Mouse (Mus musculus): ENCODE data around the gene Shisa2.

Shisa2 gene

GRCm38 (mm10) chr14:59632067-59632466 lies 7.0 kb downstream of the Shisa2 start:
- DNase-seq (ENCODE audit: low spot score in 2 of 2), result no peak

DNA sequence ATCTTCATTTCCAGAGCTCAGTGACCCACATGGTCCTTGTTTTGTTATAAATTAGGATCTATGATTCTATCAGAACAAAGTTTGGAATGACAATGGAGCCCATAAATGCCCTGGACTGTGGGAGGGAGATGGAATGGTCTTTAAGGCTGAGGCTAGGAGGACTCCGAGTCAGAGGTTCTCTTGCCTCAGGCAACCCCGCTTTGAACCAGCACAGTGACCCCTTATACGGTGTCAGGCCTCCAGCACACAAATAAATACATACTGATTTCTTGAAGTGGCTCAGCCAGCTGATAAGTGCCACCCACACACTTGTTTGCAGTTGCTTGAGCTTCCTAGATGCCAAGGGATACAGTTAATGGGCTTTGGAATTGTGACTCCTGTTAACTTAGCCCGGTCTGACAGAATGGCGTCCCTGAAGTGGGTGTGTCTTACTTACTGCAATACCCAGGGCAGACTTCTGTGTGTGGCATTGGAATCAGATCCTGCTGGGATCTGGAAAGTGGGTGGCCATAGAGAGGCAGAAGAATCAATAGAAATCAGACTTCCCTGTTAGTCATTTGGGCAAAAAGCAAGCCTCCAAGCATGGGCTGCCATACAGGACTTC lies 8.3 kb downstream of the Shisa2 start:
- DNase-seq (ENCODE audit: low spot score in 2 of 2), result no peak

DNA sequence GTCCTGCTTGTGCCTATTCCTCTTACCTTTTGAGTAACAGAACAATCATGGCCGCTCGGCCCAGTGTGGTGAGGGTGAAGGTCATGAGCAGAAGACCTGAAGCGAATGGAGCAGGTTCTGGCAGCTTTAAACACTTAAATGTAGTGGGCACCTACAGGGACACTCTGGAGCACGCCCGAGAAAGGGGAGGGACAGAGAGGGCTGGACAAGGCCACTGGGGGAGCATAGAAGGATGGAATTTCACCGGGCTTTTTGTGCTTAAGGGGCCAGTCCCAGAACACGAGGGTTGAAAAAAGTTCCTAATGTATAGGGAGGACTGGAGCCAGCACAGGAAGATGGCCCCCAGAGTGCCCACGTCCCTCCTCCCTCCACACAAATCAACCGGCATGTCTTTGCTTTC lies 8.9 kb downstream of the Shisa2 start:
- DNase-seq (ENCODE audit: low spot score in 2 of 2), result no peak

GRCm38 (mm10) chr14:59638906-59639703 lies 14.0 kb downstream of the Shisa2 start:
- DNase-seq (ENCODE audit: low spot score in 2 of 2), result no peak

- DNase-seq (ENCODE audit: low spot score in 2 of 2), result no peak
Measured at GRCm38 (mm10) chr14:59641856-59642255, 16.7 kb downstream of the Shisa2 start.

- DNase-seq (ENCODE audit: low spot score in 2 of 2), result no peak
Measured at GRCm38 (mm10) chr14:59643582-59643981, 18.5 kb downstream of the Shisa2 start.

GRCm38 (mm10) chr14:59644166-59644565 lies 19.1 kb downstream of the Shisa2 start:
- no peak for DNase-seq (ENCODE audit: low spot score in 2 of 2)

DNA sequence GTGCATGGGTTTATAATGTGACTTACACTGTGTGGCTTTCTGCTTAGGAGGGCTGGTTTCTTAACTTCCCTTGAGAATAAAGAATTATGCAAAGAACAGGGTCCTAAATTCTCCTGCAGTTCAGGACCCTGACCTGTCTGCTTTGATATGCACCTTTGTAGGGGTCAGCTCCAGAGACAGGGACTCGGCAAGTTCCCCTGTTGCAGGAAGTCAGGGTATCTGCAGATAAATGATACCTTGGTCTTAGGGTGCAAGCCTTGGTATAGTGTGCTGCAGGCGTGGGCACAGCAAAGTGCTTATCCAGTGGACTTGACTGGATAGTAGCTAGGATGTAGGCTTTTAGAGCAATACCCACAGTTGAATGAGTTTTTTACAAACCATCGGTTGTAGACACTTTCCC lies 19.8 kb downstream of the Shisa2 start:
- no peak for DNase-seq (ENCODE audit: low spot score in 2 of 2)

GRCm38 (mm10) chr14:59646826-59647697 lies 22.0 kb downstream of the Shisa2 start:
- DNase-seq (ENCODE audit: low spot score in 2 of 2), result no peak

- DNase-seq (ENCODE audit: low spot score in 2 of 2), result no peak
Measured at GRCm38 (mm10) chr14:59648611-59649010, 23.5 kb downstream of the Shisa2 start.

- no peak for DNase-seq (ENCODE audit: low spot score in 2 of 2)
Measured at GRCm38 (mm10) chr14:59649337-59649736, 24.2 kb downstream of the Shisa2 start.

DNA sequence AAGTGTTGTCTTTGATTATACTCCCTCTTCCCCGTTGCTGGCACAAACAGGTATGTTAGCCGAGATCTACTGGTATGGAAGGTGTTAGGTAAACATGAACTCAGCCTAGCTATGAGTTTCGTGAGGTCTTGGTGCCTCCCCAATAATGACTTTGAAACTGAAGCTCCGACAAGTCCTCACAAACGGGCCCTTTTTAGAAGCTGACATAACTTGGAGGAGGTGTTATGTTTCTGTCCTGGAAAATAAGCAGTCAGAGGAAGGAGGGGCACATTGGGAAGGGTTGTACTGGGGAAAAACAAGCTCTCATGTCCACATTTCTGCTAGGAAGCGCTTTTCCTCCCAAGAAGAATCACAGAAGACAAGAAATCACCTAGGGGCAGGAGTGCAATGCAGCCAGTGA lies 31.5 kb downstream of the Shisa2 start:
- DNase-seq (ENCODE audit: low spot score in 2 of 2), result no peak

DNA sequence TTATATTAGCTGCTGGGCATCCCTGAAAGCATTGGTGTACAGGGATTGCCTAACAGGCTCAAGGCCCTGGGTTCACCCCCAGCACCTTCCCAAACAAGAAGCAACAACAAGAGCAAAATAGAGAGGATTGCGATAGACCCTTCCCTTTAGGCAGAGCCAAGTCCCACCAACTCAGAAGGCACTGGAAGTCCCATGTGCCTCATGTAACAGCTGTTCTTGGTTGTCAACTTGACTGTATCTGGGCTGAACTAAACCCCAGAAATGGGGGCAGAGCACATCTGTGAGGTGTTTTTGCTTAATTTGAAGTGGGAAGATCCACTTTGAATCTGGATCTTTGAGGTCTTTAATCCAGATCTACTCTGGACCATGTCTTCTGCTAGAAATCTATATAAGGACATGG lies 32.0 kb downstream of the Shisa2 start:
- DNase-seq (ENCODE audit: low spot score in 2 of 2), result no peak

DNA sequence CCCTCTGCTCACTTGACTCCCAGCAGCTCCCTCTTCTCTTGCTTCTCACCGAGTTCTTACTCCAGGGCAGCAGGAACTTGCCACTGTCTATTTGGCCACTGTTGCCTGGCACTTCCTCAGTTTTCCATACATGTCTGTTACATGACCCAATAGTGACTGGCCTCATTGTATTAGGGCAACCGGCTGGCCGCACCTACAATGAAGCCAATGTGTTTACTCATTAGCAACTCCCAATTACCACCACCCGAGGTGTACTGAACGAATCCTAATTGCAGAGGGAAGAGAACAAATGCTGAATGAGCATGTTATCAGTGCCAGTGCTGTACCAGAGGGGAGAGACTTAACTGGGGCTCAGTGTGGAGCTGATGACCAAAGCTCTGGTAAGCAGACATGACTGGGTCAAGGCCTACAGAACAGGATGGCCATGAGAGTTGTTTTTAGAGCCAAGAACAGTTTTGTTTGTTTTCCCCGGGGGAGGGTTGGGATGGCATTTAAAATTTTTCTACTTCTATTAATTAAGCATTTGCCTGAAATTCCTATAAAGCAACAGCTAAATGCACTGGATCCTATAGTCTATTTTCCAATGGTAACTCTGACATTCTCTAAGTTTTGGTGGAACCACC lies 47.9 kb downstream of the Shisa2 start:
- DNase-seq (ENCODE audit: low spot score in 2 of 2), result no peak

DNA sequence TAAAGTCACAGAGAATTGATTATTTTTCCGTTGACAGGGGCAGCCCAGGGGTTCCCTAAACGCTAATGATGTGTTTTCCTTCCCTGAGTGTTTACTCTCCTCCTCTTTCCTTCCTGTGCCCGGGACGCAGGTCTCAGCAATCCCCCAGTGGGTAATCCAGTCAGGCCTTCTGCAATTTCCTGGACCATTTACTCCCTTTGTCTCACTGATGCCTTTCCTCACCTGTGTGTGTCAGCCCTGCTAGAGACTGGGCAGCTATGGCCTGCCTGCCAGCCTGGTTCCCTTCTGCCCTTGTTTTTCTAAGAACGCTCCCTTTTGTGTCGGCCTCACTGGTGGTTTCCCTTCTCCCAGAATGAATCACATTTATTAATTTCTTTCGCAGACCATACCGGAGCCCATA lies 49.4 kb downstream of the Shisa2 start:
- DNase-seq (ENCODE audit: low spot score in 2 of 2), result no peak

GRCm38 (mm10) chr14:59675330-59675729 lies 50.2 kb downstream of the Shisa2 start:
- DNase-seq (ENCODE audit: low spot score in 2 of 2), result no peak

- no peak for DNase-seq (ENCODE audit: low spot score in 2 of 2)
Measured at GRCm38 (mm10) chr14:59677598-59678003, 52.5 kb downstream of the Shisa2 start.

Measured in spleen, postnatal 14 days (tissue).